Mouse (Mus musculus): ENCODE data around the gene Mtor. TPM values are rescaled to one million over a fixed set of nuclear protein-coding genes. Genes with fewer than 3 reads are reported as not detected.

Mtor gene
- 44.1 and 45.0 TPM in 2 replicates for polyA plus RNA-seq (2012; rRNA removed)

- peak; percentile 97 to 98 for DNase-seq (ENCODE audit: extremely low spot score in 1 of 2, low spot score in 1 of 2)
Observed at GRCm38 (mm10) chr4:148448179-148448852, at the start of gene Mtor. Gene Mtor (plus strand): TSS chr4:148448611.

DNA sequence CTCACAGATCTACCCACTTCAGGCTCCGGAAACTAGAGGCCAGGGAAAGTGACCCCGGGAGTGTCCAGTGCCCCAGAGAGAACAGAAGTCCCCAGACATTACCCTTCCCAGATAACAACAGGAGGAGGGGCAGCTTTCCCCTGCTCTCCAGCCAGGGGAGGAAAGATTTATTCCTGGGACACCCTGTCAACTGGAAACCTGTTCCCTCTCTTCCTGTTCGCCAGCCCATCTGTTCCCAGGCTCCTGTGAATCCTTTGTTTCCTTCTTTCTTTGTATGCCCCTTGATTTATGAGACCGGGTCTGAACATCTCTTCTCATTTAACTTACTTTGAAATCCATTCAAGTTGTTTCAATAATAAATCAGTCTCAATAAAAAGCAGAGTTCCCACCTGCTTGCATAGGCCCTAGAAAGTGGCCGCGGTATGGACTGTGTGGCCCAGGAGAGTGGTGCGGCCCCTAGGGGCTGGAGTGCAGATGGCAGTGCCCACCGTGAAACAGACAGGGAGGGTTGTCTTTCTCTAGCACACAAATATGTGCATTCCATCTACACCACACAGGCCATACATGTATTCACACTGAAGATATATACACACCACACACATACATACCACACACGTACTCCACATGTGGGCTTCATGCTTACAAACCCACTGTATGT is 48.8 kb upstream of the Mtor start:
- DNase-seq (ENCODE audit: extremely low spot score in 1 of 2, low spot score in 1 of 2) = no peak

GRCm38 (mm10) chr4:148403402-148403801 is 45.0 kb upstream of the Mtor start:
- no peak for DNase-seq (ENCODE audit: extremely low spot score in 1 of 2, low spot score in 1 of 2)

DNA sequence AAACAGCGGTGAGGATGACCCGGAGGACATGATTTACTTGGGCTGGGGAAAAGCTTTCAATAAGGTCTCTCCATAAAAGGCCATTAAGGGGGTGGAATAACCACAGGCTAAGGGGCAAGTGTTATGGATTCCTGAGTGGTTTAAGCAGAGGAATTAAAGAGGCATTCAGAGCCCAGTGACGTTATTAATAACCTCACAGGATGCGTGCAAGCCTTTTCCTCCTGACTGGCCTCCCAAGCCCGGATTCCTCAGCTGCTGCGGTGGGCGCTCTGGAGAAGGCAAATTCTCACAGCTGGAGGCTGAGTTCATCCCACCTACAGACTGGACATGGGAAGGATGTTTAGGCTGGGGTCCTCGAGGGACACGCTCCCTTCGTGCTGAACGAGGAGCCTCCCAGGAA is 43.7 kb upstream of the Mtor start:
- DNase-seq (ENCODE audit: extremely low spot score in 1 of 2, low spot score in 1 of 2) = no peak

DNA sequence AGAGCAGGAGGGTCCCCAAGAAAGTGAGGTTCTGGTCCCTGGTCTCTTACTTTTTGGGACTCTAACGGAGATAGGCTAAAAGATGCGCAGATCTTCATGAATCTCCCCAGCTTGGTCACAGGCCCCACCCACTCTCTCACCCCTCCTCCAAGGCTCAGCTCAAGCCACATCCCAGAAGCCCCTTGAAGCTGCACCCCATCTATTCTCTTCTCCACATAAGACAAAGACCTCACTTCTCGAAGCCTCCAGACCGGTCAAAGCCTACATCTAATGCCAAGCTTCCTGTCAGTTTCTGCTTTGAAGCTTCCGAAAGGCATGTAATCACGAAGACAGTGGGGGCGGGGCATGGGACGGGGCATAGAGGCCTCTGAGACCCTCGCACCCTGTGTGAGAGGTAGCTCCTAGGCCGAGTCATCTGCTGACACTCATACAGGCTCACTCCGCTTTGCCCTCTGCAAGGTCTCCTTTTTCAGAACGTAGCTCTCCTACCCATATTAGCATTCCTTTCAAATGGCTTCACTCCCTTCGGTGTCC is 43.1 kb upstream of the Mtor start:
- no peak for DNase-seq (ENCODE audit: extremely low spot score in 1 of 2, low spot score in 1 of 2)

- DNase-seq (ENCODE audit: extremely low spot score in 1 of 2, low spot score in 1 of 2) = no peak
Observed at GRCm38 (mm10) chr4:148408256-148408975, 40.0 kb upstream of the Mtor start.

GRCm38 (mm10) chr4:148415575-148415974 is 32.8 kb upstream of the Mtor start:
- no peak for DNase-seq (ENCODE audit: extremely low spot score in 1 of 2, low spot score in 1 of 2)

- DNase-seq (ENCODE audit: extremely low spot score in 1 of 2, low spot score in 1 of 2) = no peak
Observed at GRCm38 (mm10) chr4:148417074-148417526, 31.3 kb upstream of the Mtor start.

DNA sequence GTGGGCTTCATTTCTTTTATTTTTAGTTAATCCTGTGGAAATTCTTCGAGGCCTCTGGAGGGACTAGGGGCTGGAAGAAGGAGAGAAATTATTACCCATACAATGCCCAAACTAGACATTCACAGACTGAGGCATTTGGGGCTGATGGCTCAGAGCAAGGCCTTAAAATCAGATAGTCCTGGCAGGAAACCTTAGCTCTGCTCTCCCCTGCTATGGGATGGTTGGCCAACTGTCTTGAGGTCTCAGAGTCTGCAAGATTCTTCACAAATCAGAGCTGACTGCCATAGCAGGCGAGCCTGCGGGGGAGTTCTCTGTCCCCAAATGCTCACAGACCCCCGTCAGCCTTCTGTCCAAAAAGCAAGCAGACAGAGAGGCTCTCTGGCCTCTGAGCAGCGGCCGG is 30.9 kb upstream of the Mtor start:
- no peak for DNase-seq (ENCODE audit: extremely low spot score in 1 of 2, low spot score in 1 of 2)

GRCm38 (mm10) chr4:148426950-148427850 is 21.2 kb upstream of the Mtor start:
- DNase-seq (ENCODE audit: extremely low spot score in 1 of 2, low spot score in 1 of 2) = no peak

GRCm38 (mm10) chr4:148428544-148428943 is 19.9 kb upstream of the Mtor start:
- no peak for DNase-seq (ENCODE audit: extremely low spot score in 1 of 2, low spot score in 1 of 2)

GRCm38 (mm10) chr4:148429121-148429520 is 19.3 kb upstream of the Mtor start:
- no peak for DNase-seq (ENCODE audit: extremely low spot score in 1 of 2, low spot score in 1 of 2)

GRCm38 (mm10) chr4:148429686-148430085 is 18.7 kb upstream of the Mtor start:
- DNase-seq (ENCODE audit: extremely low spot score in 1 of 2, low spot score in 1 of 2) = peak in 1 of 2 experiments; percentile 84

GRCm38 (mm10) chr4:148430880-148431519 is 17.4 kb upstream of the Mtor start:
- DNase-seq (ENCODE audit: extremely low spot score in 1 of 2, low spot score in 1 of 2) = no peak

DNA sequence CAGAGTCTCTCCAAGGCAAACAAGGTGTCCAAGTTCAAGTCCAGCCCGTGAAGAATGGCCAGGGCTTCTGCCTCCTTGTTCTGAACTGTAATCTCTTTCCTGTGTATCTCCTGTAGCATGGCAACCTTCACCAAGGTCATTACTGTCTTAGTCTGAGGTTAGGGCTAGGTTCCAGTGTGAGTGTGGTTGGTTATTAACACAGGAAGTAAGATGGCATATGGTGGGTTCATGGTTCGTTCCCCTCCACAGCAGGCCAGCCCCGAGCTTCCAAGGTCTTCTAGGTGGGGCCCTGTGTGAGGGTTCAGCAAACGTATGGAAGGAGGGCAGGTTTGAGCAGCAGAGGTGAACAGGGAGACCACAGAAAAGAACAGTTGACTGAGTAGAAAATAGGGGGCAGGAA is 15.9 kb upstream of the Mtor start:
- no peak for DNase-seq (ENCODE audit: extremely low spot score in 1 of 2, low spot score in 1 of 2)

DNA sequence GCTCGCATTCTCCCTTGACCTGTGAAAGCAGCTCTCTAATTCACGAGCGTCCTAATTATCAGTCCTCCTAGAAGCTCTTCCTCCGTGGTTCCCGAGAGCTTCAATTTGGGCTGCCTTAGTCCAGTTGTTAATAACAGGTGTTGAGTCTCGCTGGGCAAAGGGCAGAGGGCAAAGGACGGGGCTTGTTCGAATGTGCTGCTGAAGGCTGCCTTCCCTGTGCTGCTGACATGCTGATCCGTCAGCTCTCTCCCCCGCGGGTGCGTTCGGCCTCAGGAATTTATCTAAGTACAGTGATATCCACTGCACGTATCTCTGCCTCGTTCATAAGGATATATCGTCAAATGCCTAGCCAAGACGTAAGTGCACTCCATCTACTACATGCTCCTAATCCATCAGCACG is 15.1 kb upstream of the Mtor start:
- DNase-seq (ENCODE audit: extremely low spot score in 1 of 2, low spot score in 1 of 2) = no peak

- no peak for DNase-seq (ENCODE audit: extremely low spot score in 1 of 2, low spot score in 1 of 2)
Observed at GRCm38 (mm10) chr4:148433813-148434212, 14.6 kb upstream of the Mtor start.

GRCm38 (mm10) chr4:148434554-148434953 is 13.9 kb upstream of the Mtor start:
- no peak for DNase-seq (ENCODE audit: extremely low spot score in 1 of 2, low spot score in 1 of 2)

GRCm38 (mm10) chr4:148435106-148435505 is 13.3 kb upstream of the Mtor start:
- no peak for DNase-seq (ENCODE audit: extremely low spot score in 1 of 2, low spot score in 1 of 2)

Data from frontal cortex, adult 2 months (tissue).